Mouse (Mus musculus): ENCODE data around the gene Tmem116.
A peak's percentile ranks its signal among the peaks of the same experiment; 100 is the strongest.
"Not testable (repeated sequence)": the region's sequence is repeated elsewhere in the genome, so short reads cannot be mapped to it uniquely, and the experiment has no call there.

The Tmem116 gene

DNA sequence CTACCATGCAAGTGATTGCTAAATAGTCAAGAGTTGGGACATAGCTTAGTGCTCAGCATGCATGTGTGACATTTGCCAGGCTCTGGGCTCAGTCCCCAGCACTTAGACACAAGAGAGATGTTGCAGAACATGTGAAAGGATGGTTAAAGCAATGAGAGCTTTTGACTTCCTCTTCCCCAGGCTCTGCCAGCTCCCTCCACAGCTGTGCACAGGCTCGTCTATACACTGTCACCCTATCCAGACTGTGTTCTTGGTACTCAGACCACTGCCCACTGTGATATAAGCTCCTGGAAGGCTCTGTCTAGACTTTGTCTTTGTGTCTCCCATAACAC is 10.4 kb downstream of the Tmem116 start:
- DNase-seq (ENCODE audit: low read depth, low spot score): no peak

DNA sequence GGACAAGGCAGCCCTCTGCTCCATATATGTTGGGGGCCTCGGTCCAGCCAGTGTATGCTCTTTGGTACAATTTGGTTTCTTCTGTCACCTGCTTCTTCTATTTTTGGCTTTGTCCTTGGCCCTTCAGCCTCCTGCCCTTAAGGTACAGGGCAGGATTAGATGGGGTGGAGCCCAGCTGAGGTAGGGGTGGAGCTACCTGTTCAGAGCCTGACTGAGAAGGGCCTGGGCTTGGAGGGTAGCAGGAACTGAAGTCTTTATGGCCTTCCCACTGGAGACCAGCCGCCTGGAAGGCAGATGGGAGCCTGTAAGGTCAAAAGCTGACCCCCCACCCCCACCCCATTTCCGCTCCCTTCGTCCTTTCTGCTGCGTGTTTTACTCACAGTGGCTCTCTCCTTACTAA is 11.3 kb downstream of the Tmem116 start:
- DNase-seq (ENCODE audit: low read depth, low spot score): no peak

- no peak for DNase-seq (ENCODE audit: low read depth, low spot score)
Observed at GRCm38 (mm10) chr5:121463601-121464250, 12.0 kb downstream of the Tmem116 start.

DNA sequence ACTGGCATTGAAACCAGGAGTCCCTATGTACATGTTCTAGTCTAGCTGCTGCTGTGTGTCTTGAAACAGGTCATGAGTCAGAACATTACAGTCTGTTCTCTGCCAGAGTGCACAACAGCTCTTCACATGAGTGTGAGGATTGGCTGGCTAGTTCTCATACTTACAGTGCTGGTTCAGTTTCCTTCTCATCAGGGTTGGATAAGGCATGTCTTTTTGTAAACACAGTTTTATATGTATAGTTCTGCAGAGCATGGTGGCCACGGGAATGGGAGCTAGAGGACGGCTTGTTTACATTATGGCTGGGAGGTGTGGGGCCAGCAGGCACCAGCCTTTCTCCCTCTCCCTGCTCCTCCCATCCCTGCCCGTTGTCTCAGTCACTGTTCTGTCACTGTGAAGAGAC is 17.9 kb downstream of the Tmem116 start:
- no peak for DNase-seq (ENCODE audit: low read depth, low spot score)

DNA sequence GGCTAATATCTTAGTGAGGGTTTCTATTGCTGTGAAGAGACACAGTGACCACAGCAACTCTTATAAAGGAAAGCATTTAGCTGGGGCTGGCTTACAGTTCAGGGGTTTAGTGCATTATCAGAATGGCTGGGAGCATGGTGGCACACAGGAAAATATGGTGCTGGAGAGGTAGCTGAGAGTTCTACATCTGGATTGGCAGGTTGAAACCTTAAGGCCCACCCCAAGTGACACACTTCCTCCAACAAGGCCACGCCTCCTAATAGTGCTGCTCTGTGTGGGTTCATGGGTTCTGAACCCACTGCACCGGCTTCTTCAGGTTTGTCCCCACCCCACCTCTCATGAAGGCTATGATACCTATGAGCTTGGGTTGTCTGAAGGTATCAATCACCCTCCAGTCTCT is 20.7 kb downstream of the Tmem116 start:
- no peak for DNase-seq (ENCODE audit: low read depth, low spot score)

DNA sequence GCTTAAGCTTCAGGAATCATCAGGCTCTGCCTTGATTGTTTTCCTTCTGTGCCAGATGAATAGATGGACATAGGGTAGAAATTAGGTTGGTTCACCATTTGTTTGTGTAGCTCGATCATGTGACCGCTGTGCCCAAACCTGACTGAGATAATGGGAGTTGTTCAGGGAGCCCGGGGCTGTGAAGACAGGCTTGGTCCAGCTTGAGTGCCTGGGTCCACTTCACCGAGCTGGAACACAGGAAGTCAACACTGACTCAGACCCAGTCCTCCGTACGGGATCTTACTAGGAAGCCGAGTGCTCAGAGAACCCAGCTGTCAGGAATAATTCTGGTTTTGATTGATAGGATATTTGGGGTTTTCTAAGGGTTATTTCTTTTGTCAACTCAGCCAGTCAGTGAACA is 22.9 kb downstream of the Tmem116 start:
- no peak for DNase-seq (ENCODE audit: low read depth, low spot score)

- DNase-seq (ENCODE audit: low read depth, low spot score): no peak
Observed at GRCm38 (mm10) chr5:121476040-121476439, 24.3 kb downstream of the Tmem116 start.

GRCm38 (mm10) chr5:121477680-121478079 is 26.0 kb downstream of the Tmem116 start:
- peak; percentile 43 for DNase-seq (ENCODE audit: low read depth, low spot score)

GRCm38 (mm10) chr5:121484801-121485200 is 33.1 kb downstream of the Tmem116 start:
- no peak for DNase-seq (ENCODE audit: low read depth, low spot score)

DNA sequence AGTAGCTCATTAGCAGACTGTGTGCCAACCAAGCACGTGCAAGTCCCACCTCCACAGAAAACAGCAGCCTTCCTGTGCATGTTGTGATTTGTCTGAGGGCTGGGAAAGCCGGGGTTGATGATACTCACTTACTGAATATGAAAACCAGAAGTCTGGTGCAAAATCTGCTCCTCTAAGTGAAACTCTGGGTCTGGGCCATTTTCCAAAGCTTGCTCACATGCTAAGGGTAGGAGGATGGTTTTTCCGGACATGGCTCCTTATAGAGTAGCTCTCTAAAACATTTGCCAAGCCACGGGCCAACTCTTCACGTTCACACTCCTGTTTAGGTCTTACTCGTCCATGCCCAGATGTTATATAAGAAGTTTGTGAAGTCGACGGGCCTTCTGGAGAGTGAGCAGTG is 41.6 kb downstream of the Tmem116 start:
- DNase-seq (ENCODE audit: low read depth, low spot score): no peak

DNA sequence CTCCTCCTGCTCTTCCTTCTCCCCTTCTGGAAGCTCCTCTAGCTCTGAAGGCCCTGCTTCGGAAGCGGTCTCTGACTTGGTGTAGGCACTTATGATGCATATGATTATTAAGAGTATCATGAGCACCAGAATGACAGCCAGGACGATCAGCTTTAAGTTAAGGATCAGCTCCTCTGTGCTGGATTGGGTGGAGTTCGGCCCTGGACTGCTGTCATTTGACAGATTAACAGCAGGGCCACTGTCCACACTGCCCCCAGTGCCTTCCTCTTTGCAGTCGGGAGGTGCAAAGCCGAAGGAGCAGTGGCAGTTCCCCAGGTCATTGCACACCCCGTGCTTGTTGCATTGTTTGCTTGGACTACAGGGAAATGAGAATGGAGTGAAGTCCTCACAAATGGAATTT is 49.0 kb downstream of the Tmem116 start:
- no peak for DNase-seq (ENCODE audit: low read depth, low spot score)

- not testable (repeated sequence) for DNase-seq (ENCODE audit: low read depth, low spot score)
Observed at GRCm38 (mm10) chr5:121501424-121501996, 49.8 kb downstream of the Tmem116 start.

DNA sequence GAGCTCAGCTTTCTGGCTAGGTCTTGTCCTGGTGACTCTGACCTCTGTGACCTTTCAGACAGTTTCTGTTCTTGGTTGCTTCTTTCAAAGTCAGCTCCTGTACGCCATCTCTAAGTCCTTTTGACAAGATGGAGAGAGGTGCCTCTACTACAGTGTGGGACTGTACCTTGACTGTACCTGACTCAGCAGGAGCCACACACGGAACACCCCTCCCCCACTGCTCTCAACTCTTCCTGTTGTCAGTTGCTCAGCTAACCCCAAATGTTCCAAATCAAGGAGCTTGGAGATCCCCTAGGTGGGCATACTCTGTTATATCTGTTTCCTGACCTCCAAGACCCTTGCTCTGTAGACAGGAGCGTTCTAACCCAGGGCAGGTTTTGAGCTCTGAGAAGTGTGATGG is 51.5 kb downstream of the Tmem116 start, which contains the start of gene Adam1b:
Adam1b (minus strand) TSS at position 205 of the 400 bp plus-strand sequence.
- no peak for DNase-seq (ENCODE audit: low read depth, low spot score)

DNA sequence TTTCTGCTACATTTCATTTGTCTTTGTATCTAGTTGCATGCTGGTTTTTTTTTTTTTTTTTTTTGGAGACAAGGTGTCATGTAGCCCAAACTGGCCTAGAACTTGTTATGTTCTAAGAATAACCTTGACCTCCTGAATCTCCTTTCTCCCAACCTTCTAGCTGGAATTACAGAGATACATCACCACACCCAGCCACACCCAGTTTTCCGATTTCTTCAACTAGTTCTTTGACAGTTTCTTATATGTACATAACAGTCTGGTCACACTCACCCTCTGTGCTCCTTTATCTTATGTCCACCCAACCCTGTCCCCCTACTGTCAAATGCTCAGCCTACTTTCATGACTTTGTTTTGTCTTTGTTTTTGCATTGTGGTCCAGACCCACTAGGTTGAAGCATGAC is 55.2 kb downstream of the Tmem116 start:
- no peak for DNase-seq (ENCODE audit: low read depth, low spot score)

GRCm38 (mm10) chr5:121510009-121510408 is 58.3 kb downstream of the Tmem116 start:
- no peak for DNase-seq (ENCODE audit: low read depth, low spot score)

GRCm38 (mm10) chr5:121518983-121519382 is 67.3 kb downstream of the Tmem116 start:
- no peak for DNase-seq (ENCODE audit: low read depth, low spot score)

DNA sequence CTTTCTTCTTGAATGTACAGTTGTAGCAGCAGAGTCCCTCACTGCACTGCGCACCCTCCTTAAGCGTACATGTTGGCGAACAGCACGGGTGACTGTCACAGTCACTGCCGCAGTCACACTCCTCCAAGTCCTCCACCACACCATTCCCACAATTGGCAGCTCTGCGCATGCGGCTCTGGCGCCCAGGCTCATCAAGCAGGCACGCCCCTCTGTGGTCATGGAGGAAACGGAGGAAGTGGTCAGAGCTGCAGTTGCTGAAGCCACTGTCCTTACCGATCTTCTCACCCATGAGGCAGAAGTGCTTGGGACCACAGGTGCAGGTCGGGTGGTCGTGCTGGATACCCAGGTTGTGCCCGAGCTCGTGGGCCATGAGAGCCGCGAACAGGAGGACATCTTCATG is 68.1 kb downstream of the Tmem116 start:
- DNase-seq (ENCODE audit: low read depth, low spot score): not testable (repeated sequence)

DNA sequence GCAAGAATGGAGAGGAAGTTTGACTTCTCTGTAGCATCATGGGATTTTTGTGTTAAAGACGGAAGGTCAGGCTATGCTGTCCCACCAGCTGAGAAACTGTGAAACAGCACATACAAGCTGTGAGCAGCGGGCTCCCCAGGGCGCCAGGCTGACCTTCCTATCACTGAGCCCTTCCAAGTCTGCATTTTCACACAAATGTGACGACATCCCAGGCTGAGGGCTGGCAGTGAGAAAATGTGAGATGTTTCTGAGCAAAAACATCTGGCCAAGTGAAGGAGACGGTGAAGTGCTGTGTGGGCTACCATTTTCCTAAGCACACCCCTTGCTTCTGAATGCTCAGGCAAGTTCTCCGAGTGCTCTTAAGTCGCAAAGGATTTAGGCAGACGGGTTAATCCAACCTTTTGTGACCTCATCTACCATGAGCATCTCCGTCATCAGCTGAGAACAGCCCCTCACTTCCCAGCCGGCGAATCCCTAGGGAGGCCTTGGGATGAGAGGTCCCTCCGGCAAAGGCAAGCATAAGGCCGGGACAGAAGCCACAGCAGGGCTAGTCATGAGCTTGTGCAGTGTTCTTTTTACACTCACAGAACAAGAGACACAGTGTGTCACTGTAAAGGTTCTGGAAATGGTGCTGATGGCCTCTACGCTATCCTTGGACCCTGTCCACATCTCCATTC is 74.2 kb downstream of the Tmem116 start:
- DNase-seq (ENCODE audit: low read depth, low spot score): no peak

- DNase-seq (ENCODE audit: low read depth, low spot score): no peak
Observed at GRCm38 (mm10) chr5:121526526-121526925, 74.8 kb downstream of the Tmem116 start.

DNA sequence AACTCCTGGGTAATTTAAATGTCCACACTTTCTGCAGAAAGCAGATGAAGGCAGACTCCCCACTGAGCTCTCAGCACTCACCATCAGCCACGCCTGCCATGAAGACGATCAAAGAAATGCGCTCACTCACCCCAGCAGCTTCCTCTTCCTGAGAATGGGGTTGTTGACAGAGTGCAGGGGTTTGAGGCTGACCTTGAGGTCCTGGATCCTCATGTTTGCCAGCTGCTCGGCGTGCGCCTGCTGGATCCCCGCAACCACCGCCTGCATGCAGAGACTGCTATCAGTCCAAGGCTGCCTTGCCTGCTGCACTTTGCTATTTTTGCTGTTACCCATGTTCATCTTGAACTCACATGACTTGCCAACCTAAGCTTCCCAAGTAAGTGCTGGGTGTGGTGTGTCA is 75.3 kb downstream of the Tmem116 start:
- no peak for DNase-seq (ENCODE audit: low read depth, low spot score)

DNA sequence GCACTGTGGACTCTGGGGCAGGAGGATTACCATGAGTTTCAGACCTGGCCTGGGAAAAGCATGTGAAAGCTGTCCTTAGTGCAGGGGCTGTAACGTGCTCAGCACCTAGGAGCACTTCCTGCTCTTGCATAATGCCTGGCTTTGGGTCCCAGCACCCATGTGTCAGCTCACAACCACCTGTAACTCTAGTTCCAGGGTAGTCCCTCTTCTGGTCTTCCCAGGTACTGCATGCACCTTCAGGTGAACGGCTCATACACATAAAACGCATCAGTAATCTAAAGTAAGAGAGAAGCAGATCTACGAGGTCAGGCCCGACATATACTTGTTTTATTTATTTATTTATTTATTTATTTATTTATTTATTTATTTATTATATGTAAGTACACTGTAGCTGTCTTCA is 82.8 kb downstream of the Tmem116 start:
- DNase-seq (ENCODE audit: low read depth, low spot score): no peak

- no peak for DNase-seq (ENCODE audit: low read depth, low spot score)
Observed at GRCm38 (mm10) chr5:121535116-121535515, 83.4 kb downstream of the Tmem116 start.

DNA sequence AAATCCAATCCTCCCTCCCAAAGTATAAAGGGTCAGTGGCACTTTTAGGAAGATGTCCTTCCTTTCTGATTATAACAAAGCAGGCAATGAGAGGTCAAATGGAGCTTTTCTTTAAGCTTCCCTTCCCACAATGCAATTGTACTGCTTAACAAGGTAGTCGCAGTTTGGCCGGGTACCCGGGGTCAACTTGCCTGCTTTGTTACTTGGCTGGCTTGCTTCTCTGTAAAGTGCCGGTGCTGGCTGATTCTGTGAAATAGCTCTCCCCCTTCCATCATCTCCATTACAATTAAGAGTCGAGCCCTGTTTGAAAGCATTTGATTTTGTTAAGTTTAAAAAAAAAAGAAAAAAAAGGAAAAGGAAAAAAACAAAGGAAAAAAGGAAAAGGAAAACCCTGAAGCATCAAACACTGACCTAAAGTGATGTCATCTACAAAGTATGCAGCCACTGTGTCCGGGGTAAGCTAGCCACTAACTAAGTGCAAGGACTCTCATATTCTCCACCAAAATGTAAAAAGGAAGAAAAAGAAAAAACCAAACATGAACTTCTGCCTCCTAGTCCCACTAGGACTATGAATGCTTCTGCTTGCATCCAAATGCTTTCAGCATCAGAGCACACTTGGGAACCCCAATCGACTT is 85.3 kb downstream of the Tmem116 start:
- no peak for DNase-seq (ENCODE audit: low read depth, low spot score)
